Mouse (Mus musculus) myocyte (in vitro differentiated cells): ENCODE results near the gene Chl1. TPM values are rescaled to one million over a fixed set of nuclear protein-coding genes. Genes with fewer than 3 reads are reported as not detected.

Experiments
- H3K27me3 ChIP-seq: one replicate; pipeline ENCODE4 v1.6.1; 2011; ENCODE audit not compliant: control insufficient read depth, insufficient read depth, insufficient read length
- H3K36me3 ChIP-seq: one replicate; pipeline ENCODE4 v1.6.1; 2011; ENCODE audit not compliant: control insufficient read depth, insufficient read depth
- H3K4me2 ChIP-seq: one replicate; pipeline ENCODE4 v1.6.1; 2011; ENCODE audit warnings: low read depth, control low read depth
- H3K4me3 ChIP-seq: one replicate; pipeline ENCODE4 v1.5.1; 2011; ENCODE audit warnings: mild to moderate bottlenecking, control low read depth, moderate library complexity
- H3K79me2 ChIP-seq: one replicate; pipeline ENCODE4 v1.6.1; 2011; ENCODE audit not compliant: control insufficient read depth, insufficient read depth
- H3ac ChIP-seq: one replicate; pipeline ENCODE4 v1.6.1; 2011; ENCODE audit not compliant: control insufficient read depth, insufficient read length
- CEBPB ChIP-seq: IDR thresholded peaks from 2 replicates; pipeline ENCODE4 v1.6.1; 2011; ENCODE audit warnings: mild to moderate bottlenecking, moderate library complexity; ENCODE audit not compliant: poor library complexity, insufficient read depth, severe bottlenecking
- E2F4 ChIP-seq: IDR thresholded peaks from one replicate; pipeline ENCODE4 v1.6.1; 2011; ENCODE audit warnings: mild to moderate bottlenecking, control low read depth, moderate library complexity; ENCODE audit not compliant: insufficient read depth
- MAX ChIP-seq: IDR thresholded peaks from one replicate; pipeline ENCODE4 v1.6.1; 2011; ENCODE audit warnings: low read depth, mild to moderate bottlenecking, control low read depth
- MYOD1 ChIP-seq, 3 experiments: IDR thresholded peaks; one replicate each; pipeline ENCODE4 v1.6.1; 2011; ENCODE audit warnings: control low read depth in 2 of 3, low read depth in 2 of 3, mild to moderate bottlenecking in 2 of 3, moderate library complexity in 1 of 3; ENCODE audit not compliant: insufficient read length in 2 of 3, control insufficient read depth in 1 of 3
- MYOG ChIP-seq, 3 experiments: IDR thresholded peaks; one replicate each; pipeline ENCODE4 v1.6.1; 2011; ENCODE audit warnings: control low read depth in 2 of 3, low read depth in 2 of 3, mild to moderate bottlenecking in 2 of 3; ENCODE audit not compliant: insufficient read length in 2 of 3, control insufficient read depth in 1 of 3, insufficient read depth in 1 of 3
- POLR2A ChIP-seq: IDR thresholded peaks from one replicate; pipeline ENCODE4 v1.6.1; 2011; ENCODE audit warnings: low read depth, mild to moderate bottlenecking, control low read depth, moderate library complexity; ENCODE audit not compliant: insufficient read length
- POLR2AphosphoS2 ChIP-seq: IDR thresholded peaks from one replicate; pipeline ENCODE4 v1.6.1; 2011; ENCODE audit warnings: low read depth, control low read depth; ENCODE audit not compliant: insufficient read length
- REST ChIP-seq: IDR thresholded peaks from one replicate; pipeline ENCODE4 v1.6.1; 2011; ENCODE audit warnings: mild to moderate bottlenecking, control low read depth, moderate library complexity; ENCODE audit not compliant: insufficient read depth, insufficient read length
- SRF ChIP-seq: IDR thresholded peaks from one replicate; pipeline ENCODE4 v1.6.1; 2011; ENCODE audit warnings: low read depth; ENCODE audit not compliant: control insufficient read depth, insufficient read length
- TCF12 ChIP-seq: IDR thresholded peaks from one replicate; pipeline ENCODE4 v1.6.1; 2011; ENCODE audit warnings: mild to moderate bottlenecking, control low read depth; ENCODE audit not compliant: poor library complexity, insufficient read depth, severe bottlenecking
- TCF3 ChIP-seq: IDR thresholded peaks from one replicate; pipeline ENCODE4 v1.6.1; 2011; ENCODE audit warnings: low read depth, control low read depth; ENCODE audit not compliant: insufficient read length
- USF1 ChIP-seq: IDR thresholded peaks from one replicate; pipeline ENCODE4 v1.6.1; 2011; ENCODE audit warnings: low read depth, mild to moderate bottlenecking, control low read depth, moderate library complexity
- polyA plus RNA-seq: library from polyadenylated mRNA; unstranded; fragments of >200 nt; fragmentation: generic; extraction: Trizol; gene quantifications from one replicate; pipeline ENCODE4 v1.2.1, GENCODE M21; 2012; ENCODE audit warnings: missing spikeins

The Chl1 gene
- polyA plus RNA-seq, 1 experiment: not detected

GRCm38 (mm10) chr6:103514346-103514745, 4.0 kb downstream of the Chl1 start:
- Histone ChIP-seq H3K36me3 (no peaks in the 10 kb centered on the region), H3K79me2 (no peaks in the 10 kb centered on the region), H3K4me2 (no peak overlapping the region), H3K4me3 (no peak overlapping the region), H3K27me3 (no peaks in the 10 kb centered on the region), H3ac (no peak overlapping the region)
- no peak for TF ChIP-seq POLR2AphosphoS2
- TF ChIP-seq CEBPB: no peak
- no peak for TF ChIP-seq MAX
- TF ChIP-seq TCF12: no peak
- TF ChIP-seq USF1: no peak
- TF ChIP-seq SRF: no peak
- no peak for TF ChIP-seq MYOD1 (IDR thresholded peaks at IDR 0.05; ENCODE audit: control insufficient read depth in 1 of 3, insufficient read length in 2 of 3, low read depth in 2 of 3)
- no peak for TF ChIP-seq MYOG (IDR thresholded peaks at IDR 0.05; ENCODE audit: control insufficient read depth in 1 of 3, insufficient read depth in 1 of 3, insufficient read length in 2 of 3, low read depth in 2 of 3)
- TF ChIP-seq E2F4: no peak
- TF ChIP-seq REST: no peak
- TF ChIP-seq POLR2A: no peak
- TF ChIP-seq TCF3: no peak

GRCm38 (mm10) chr6:103514756-103515155, 4.4 kb downstream of the Chl1 start:
- Histone ChIP-seq H3K27me3 (no peaks in the 10 kb centered on the region), H3K79me2 (no peaks in the 10 kb centered on the region), H3ac (no peak overlapping the region), H3K36me3 (no peaks in the 10 kb centered on the region), H3K4me3 (no peak overlapping the region), H3K4me2 (no peak overlapping the region)
- TF ChIP-seq REST: no peak
- TF ChIP-seq TCF12: no peak
- TF ChIP-seq TCF3: no peak
- TF ChIP-seq USF1: no peak
- no peak for TF ChIP-seq E2F4
- no peak for TF ChIP-seq POLR2AphosphoS2
- no peak for TF ChIP-seq MYOG (IDR thresholded peaks at IDR 0.05; ENCODE audit: control insufficient read depth in 1 of 3, insufficient read depth in 1 of 3, insufficient read length in 2 of 3, low read depth in 2 of 3)

- no peak overlapping the region for H3K4me3 ChIP-seq
- no peaks in the 10 kb centered on the region for H3K27me3 ChIP-seq
- no peaks in the 10 kb centered on the region for H3K36me3 ChIP-seq
- H3K79me2 ChIP-seq: no peaks in the 10 kb centered on the region
- TF ChIP-seq REST (no peak), USF1 (no peak), SRF (no peak), E2F4 (no peak), POLR2AphosphoS2 (no peak), TCF3 (no peak), MAX (no peak), MYOD1 (IDR thresholded peaks at IDR 0.05; ENCODE audit: control insufficient read depth in 1 of 3, insufficient read length in 2 of 3, low read depth in 2 of 3) (no peak), POLR2A (no peak), TCF12 (no peak), CEBPB (no peak), MYOG (IDR thresholded peaks at IDR 0.05; ENCODE audit: control insufficient read depth in 1 of 3, insufficient read depth in 1 of 3, insufficient read length in 2 of 3, low read depth in 2 of 3) (no peak)
- no peak overlapping the region for H3ac ChIP-seq
- no peak overlapping the region for H3K4me2 ChIP-seq
Measured at GRCm38 (mm10) chr6:103519596-103519995, 9.2 kb downstream of the Chl1 start.

GRCm38 (mm10) chr6:103525326-103526024, 15.1 kb downstream of the Chl1 start:
- H3K27me3 ChIP-seq: no peaks in the 10 kb centered on the region
- TF ChIP-seq E2F4 (no peak), TCF3 (no peak), USF1 (no peak), CEBPB (no peak)
- no peak overlapping the region for H3K4me3 ChIP-seq
- no peak overlapping the region for H3ac ChIP-seq
- H3K79me2 ChIP-seq: no peaks in the 10 kb centered on the region
- no peaks in the 10 kb centered on the region for H3K36me3 ChIP-seq
- H3K4me2 ChIP-seq: no peak overlapping the region

- Histone ChIP-seq H3K4me2 (no peak overlapping the region), H3ac (no peak overlapping the region), H3K36me3 (no peaks in the 10 kb centered on the region), H3K4me3 (no peak overlapping the region), H3K79me2 (no peaks in the 10 kb centered on the region), H3K27me3 (no peaks in the 10 kb centered on the region)
- TF ChIP-seq POLR2AphosphoS2 (no peak), SRF (no peak), E2F4 (no peak), MYOG (IDR thresholded peaks at IDR 0.05; ENCODE audit: control insufficient read depth in 1 of 3, insufficient read depth in 1 of 3, insufficient read length in 2 of 3, low read depth in 2 of 3) (no peak), CEBPB (no peak), TCF12 (no peak), POLR2A (no peak), REST (no peak)
Measured at GRCm38 (mm10) chr6:103526945-103527777, 16.8 kb downstream of the Chl1 start.
